Comparison of ENCODE assay signal across 22 mouse cellular contexts in the genomic region with DNA sequence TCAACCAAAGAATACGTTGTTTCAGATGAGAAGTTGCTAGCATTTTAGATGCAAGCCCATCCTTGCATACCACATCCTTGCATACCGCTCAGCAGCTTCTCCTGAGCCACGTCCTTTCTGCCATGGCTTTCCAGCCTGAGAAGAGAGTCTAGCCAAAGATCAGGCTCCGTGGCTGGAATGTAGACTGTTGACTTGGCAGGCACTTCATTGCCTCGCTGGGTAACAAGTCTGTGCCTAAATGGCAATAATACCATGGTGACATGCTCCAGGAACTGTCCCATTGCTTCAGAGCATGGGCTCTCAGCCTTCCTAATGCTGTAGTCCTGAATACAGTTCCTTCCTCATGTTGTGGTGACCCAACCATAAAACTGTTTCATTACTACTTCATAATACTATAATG.
DNase-seq lines count a peak whose midpoint lies in the region; ATAC-seq and TF ChIP-seq lines count a peak whose summit lies in the region.
"Had no signal": no experiment of that assay in that cellular context is flagged by ENCODE, and none has a peak within 500 bp of the region (broad histone marks: within the 10 kb centered on the region; RNA-seq: fewer than 3 reads in every experiment).

No protein-coding gene starts in this region.

- no peaks in the 10 kb centered on the region for H3K27me3 ChIP-seq in midbrain, postnatal 0 days (ENCODE audit: insufficient read depth, low read length)
- H3K27me3 ChIP-seq in midbrain, embryonic 11.5 days (ENCODE audit: control insufficient read depth, insufficient read depth, low read length): no peaks in the 10 kb centered on the region
- no peaks in the 10 kb centered on the region for H3K27me3 ChIP-seq in ES-Bruce4 (ENCODE audit: control insufficient read depth, insufficient read depth, low read length, poor library complexity, severe bottlenecking)
- H3K27me3 ChIP-seq: embryonic facial prominence, embryonic 12.5 days; embryonic facial prominence, embryonic 15.5 days had no signal

- no peaks in the 10 kb centered on the region for H3K4me1 ChIP-seq in midbrain, postnatal 0 days (ENCODE audit: insufficient read depth, low read length)
- peaks cover 11% of the 10 kb centered on the region for H3K4me1 ChIP-seq in midbrain, embryonic 11.5 days (ENCODE audit: control insufficient read depth, insufficient read depth, low read length)
- H3K4me1 ChIP-seq in ES-Bruce4 (ENCODE audit: control insufficient read depth, insufficient read depth, low read length): peaks cover 3% of the 10 kb centered on the region
- H3K4me1 ChIP-seq: embryonic facial prominence, embryonic 15.5 days had no signal

- no peak for TF ChIP-seq EP300 in ES-Bruce4 (IDR thresholded peaks at IDR 0.05; ENCODE audit: insufficient read depth, low read depth, low read length)

- H3K27ac ChIP-seq in midbrain, postnatal 0 days (ENCODE audit: low read depth, low read length): no peak overlapping the region
- H3K27ac ChIP-seq in midbrain, embryonic 11.5 days (ENCODE audit: low read depth, low read length): no peak overlapping the region
- peak overlapping the region; percentile 4; the same call in 1 of the 2 replicates for H3K27ac ChIP-seq in ES-Bruce4 (ENCODE audit: insufficient read depth, low read length)
- H3K27ac ChIP-seq: embryonic facial prominence, embryonic 12.5 days; embryonic facial prominence, embryonic 15.5 days; gastrocnemius, adult 2 months; heart, embryonic 15.5 days; hindbrain, embryonic 10.5 days; hindbrain, embryonic 14.5 days had no signal

- peak; percentile 64 to 74 for DNase-seq in cerebellum, postnatal 10 days
- no peak for DNase-seq in cerebellum, adult 18-20 months
- DNase-seq in midbrain, postnatal 0 days (ENCODE audit: low spot score): peak; percentile 26
- no peak for DNase-seq in midbrain, embryonic 11.5 days (ENCODE audit: low spot score, missing footprints)
- DNase-seq in kidney, postnatal 14 days: no peak
- DNase-seq: adrenal gland, adult 8-10 months; adrenal gland, postnatal 25 days; forebrain, postnatal 0 days; gastrocnemius, adult 2 months; gastrocnemius, postnatal 14 days; heart, adult 18-20 months; heart, postnatal 10 days; heart, postnatal 36 days had no signal

- no peaks in the 10 kb centered on the region for H3K9me3 ChIP-seq in midbrain, postnatal 0 days (ENCODE audit: low read length)
- H3K9me3 ChIP-seq in midbrain, embryonic 11.5 days (ENCODE audit: control insufficient read depth, low read length): no peaks in the 10 kb centered on the region
- no peaks in the 10 kb centered on the region for H3K9me3 ChIP-seq in ES-Bruce4 (replicated peaks; ENCODE audit: control insufficient read depth, insufficient read depth, low read length, poor library complexity, severe bottlenecking)
- H3K9me3 ChIP-seq: embryonic facial prominence, embryonic 12.5 days; embryonic facial prominence, embryonic 15.5 days; heart, embryonic 12.5 days; heart, embryonic 15.5 days; hindbrain, embryonic 10.5 days had no signal

- no peak for TF ChIP-seq CTCF in midbrain, postnatal 0 days (IDR thresholded peaks at IDR 0.05)
- TF ChIP-seq CTCF in ES-Bruce4 (IDR thresholded peaks at IDR 0.05; ENCODE audit: low read depth, low read length): no peak

- 76% methylated on average over 5 of the region's 5 CpGs for WGBS in midbrain, postnatal 0 days
- WGBS in midbrain, embryonic 11.5 days: 78% methylated on average over 5 of the region's 5 CpGs

- TF ChIP-seq POLR2A in ES-Bruce4 (IDR thresholded peaks at IDR 0.05; ENCODE audit: insufficient read depth, low read length): no peak

- H3K4me3 ChIP-seq in midbrain, postnatal 0 days (ENCODE audit: low read depth, low read length): no peak overlapping the region
- no peak overlapping the region for H3K4me3 ChIP-seq in midbrain, embryonic 11.5 days (ENCODE audit: low read depth, low read length)
- H3K4me3 ChIP-seq in ES-Bruce4 (ENCODE audit: low read depth, low read length): no peak overlapping the region
- H3K4me3 ChIP-seq: embryonic facial prominence, embryonic 12.5 days; embryonic facial prominence, embryonic 15.5 days; gastrocnemius, adult 2 months; heart, embryonic 12.5 days; heart, embryonic 15.5 days; hindbrain, embryonic 10.5 days had no signal

- no peak overlapping the region for H3K9ac ChIP-seq in midbrain, postnatal 0 days (replicated peaks; ENCODE audit: low read length, poor library complexity, severe bottlenecking)
- no peak overlapping the region for H3K9ac ChIP-seq in midbrain, embryonic 11.5 days (ENCODE audit: low read length)
- no peak overlapping the region for H3K9ac ChIP-seq in ES-Bruce4 (ENCODE audit: low read depth, poor library complexity, severe bottlenecking)
- H3K9ac ChIP-seq: embryonic facial prominence, embryonic 12.5 days; embryonic facial prominence, embryonic 15.5 days; forebrain, postnatal 0 days; heart, embryonic 12.5 days; heart, embryonic 15.5 days; hindbrain, embryonic 14.5 days had no signal

- H3K4me2 ChIP-seq in midbrain, postnatal 0 days (ENCODE audit: low read depth, low read length, poor library complexity, severe bottlenecking): no peak overlapping the region
- no peak overlapping the region for H3K4me2 ChIP-seq in midbrain, embryonic 11.5 days
- H3K4me2 ChIP-seq: embryonic facial prominence, embryonic 12.5 days; embryonic facial prominence, embryonic 15.5 days; heart, embryonic 12.5 days; heart, embryonic 15.5 days; hindbrain, embryonic 14.5 days had no signal

- ATAC-seq in midbrain, postnatal 0 days (ENCODE audit: low FRiP score): no peak
- ATAC-seq in midbrain, embryonic 11.5 days (ENCODE audit: low FRiP score): no peak
- peak; percentile 26; the same call in 1 of the 2 replicates for ATAC-seq in granulocyte monocyte progenitor cell, adult 5-6 weeks (replicated peaks; ENCODE audit: poor library complexity, severe bottlenecking)
- ATAC-seq: forebrain, embryonic 14.5 days; forebrain, postnatal 0 days had no signal

- peaks cover 7% of the 10 kb centered on the region for H3K36me3 ChIP-seq in midbrain, postnatal 0 days (ENCODE audit: insufficient read depth, low read length)
- no peaks in the 10 kb centered on the region for H3K36me3 ChIP-seq in midbrain, embryonic 11.5 days (ENCODE audit: control insufficient read depth, insufficient read depth, low read length)
- H3K36me3 ChIP-seq in ES-Bruce4 (ENCODE audit: control insufficient read depth, insufficient read depth, low read length, poor library complexity, severe bottlenecking): no peaks in the 10 kb centered on the region
- H3K36me3 ChIP-seq: embryonic facial prominence, embryonic 12.5 days; embryonic facial prominence, embryonic 15.5 days; heart, embryonic 12.5 days; heart, embryonic 15.5 days; hindbrain, embryonic 10.5 days had no signal

Comparison
In these comparisons a context has a peak if more than half of its experiments do, and no peak if none do; other contexts are left out.
1. DNase-seq: peak in cerebellum, postnatal 10 days (2 of 2) and midbrain, postnatal 0 days (single experiment); none in cerebellum, adult 18-20 months (0 of 2), midbrain, embryonic 11.5 days (single experiment) and kidney, postnatal 14 days (single experiment).